Mouse (Mus musculus): ENCODE measurements around the gene Commd3. TPM values are rescaled to one million over a fixed set of nuclear protein-coding genes. Genes with fewer than 3 reads are reported as not detected.

Gene Commd3
- polyA plus RNA-seq, 1 experiment from 2014 or later = 292 TPM

DNA sequence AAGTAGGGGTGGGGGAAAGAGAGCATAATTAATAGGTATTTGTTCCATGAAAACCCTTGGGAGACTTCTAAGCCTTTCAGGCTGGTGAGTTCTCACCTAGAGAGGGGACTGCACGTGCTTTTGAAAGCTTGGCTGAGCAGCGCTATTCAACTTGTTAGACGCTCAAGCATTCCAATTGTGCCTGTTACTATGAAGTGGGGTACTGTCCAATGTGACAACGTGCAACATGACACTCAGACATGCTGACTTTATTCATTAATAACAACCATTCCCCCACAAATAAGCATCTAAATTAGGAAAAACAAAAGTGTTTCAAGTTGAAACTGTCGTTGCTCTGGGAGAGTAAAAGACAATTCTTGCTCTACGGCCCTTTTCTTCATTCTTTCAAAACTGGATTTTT, 1.1 kb upstream of the Commd3 start:
- Histone ChIP-seq H3K4me3 (replicated peaks; ENCODE audit: low read depth, low read length) (no peak overlapping the region), H3K36me3 (ENCODE audit: insufficient read depth, low read length) (no peaks in the 10 kb centered on the region), H3K4me1 (replicated peaks; ENCODE audit: insufficient read depth, low read length) (no peaks in the 10 kb centered on the region), H3K4me2 (ENCODE audit: low read length) (no peak overlapping the region), H3K27me3 (ENCODE audit: insufficient read depth, low read length) (no peaks in the 10 kb centered on the region), H3K9me3 (replicated peaks; ENCODE audit: low read length) (no peaks in the 10 kb centered on the region), H3K9ac (ENCODE audit: low read depth, low read length) (no peak overlapping the region), H3K27ac (no peak overlapping the region)
- WGBS = 34% methylated on average over 6 of the region's 6 CpGs
- DNase-seq (ENCODE audit: low spot score) (no peak), ATAC-seq (replicated peaks; ENCODE audit: low FRiP score, low read depth) (no peak)
- no peak for TF ChIP-seq CTCF (IDR thresholded peaks at IDR 0.05; ENCODE audit: low read depth)

DNA sequence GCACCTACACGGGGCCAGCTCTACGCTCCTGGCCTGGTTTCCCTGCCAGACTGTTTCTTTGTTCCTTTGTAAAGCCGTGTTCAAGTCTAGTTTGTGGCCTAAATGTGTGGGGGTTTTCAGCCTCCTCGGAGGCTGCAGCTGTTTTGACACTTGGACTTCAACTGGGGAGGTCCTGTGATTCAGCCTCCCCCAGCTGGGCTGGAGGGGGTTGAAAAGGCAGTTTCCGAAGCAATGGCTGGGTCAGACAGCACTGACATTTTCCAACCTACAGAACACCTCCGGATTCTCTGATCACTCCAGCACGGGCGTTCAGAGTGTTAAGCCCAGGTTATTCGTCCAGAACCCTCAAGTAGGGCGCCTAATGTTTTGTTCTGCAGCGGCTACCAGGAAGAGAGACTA, 581 bp downstream of the Commd3 start:
- TF ChIP-seq CTCF (IDR thresholded peaks at IDR 0.05; ENCODE audit: low read depth) = no peak
- ATAC-seq (replicated peaks; ENCODE audit: low FRiP score, low read depth) (no peak), DNase-seq (ENCODE audit: low spot score) (peak; percentile 62)
- H3K27ac ChIP-seq = peak overlapping the region; percentile 99
- no peaks in the 10 kb centered on the region for H3K27me3 ChIP-seq (ENCODE audit: insufficient read depth, low read length)
- no peaks in the 10 kb centered on the region for H3K4me1 ChIP-seq (replicated peaks; ENCODE audit: insufficient read depth, low read length)
- no peaks in the 10 kb centered on the region for H3K9me3 ChIP-seq (replicated peaks; ENCODE audit: low read length)
- peak overlapping the region; percentile 69 for H3K4me2 ChIP-seq (ENCODE audit: low read length)
- no peaks in the 10 kb centered on the region for H3K36me3 ChIP-seq (ENCODE audit: insufficient read depth, low read length)
- WGBS = under 1% methylated on average over 11 of the region's 11 CpGs
- H3K4me3 ChIP-seq (replicated peaks; ENCODE audit: low read depth, low read length) = peak overlapping the region; percentile 89
- H3K9ac ChIP-seq (ENCODE audit: low read depth, low read length) = peak overlapping the region; percentile 99

DNA sequence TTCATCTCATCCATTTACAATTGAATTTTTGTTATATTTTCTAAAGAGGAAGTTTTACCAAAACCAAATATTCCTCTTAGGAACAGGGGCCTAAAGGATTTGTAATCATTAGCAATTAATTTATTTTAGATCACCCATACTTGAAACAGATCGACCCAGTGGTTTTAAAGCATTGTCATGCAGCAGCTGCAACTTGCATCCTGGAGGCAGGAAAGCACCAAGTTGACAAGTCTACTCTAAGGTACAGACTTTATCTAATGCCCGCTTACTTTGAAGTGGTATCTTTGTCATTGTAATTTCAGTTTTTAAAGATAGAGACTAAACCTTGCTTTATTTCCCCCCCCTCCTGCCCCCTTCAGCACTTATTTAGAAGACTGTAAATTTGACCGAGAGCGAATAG, 1.6 kb downstream of the Commd3 start:
- 0 out of 2 replicates have a peak overlapping the region, but pooled peaks have one; percentile 69 for H3K4me2 ChIP-seq (ENCODE audit: low read length)
- H3K36me3 ChIP-seq (ENCODE audit: insufficient read depth, low read length) = no peaks in the 10 kb centered on the region

DNA sequence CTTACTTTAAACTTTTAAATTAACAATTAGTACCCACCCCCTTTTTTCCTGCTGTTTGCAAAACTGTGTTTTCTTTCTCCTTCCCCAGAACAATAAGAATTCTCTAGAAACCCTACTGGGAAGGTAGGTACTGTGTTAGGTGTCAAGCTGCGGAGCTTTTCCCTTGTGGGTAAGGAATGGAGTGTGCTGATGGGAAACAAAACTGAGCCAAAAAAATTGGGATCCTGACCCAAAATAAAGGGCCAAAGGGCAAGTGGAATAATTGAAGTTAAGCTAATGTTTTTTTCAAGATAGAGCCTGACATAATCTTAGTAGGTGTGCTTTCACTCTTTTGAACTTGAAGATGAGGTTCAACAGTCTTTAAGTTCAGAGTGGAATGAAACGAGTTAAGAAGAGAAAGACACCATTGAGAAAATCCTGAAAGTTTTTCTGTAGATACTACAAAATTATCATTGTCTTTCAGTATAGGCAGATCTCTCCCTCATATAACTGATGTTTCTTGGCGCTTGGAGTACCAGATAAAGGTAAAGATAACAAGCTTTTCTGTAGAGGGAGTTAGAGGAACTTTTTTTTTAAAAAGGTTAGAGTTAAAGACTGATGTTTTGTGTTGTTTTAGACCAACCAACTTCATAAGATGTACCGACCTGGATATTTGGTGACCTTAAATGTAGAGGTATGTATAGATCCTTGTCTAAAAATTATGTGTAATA, 2.2 kb downstream of the Commd3 start:
- no peak for TF ChIP-seq CTCF (IDR thresholded peaks at IDR 0.05; ENCODE audit: low read depth)
- H3K4me1 ChIP-seq (replicated peaks; ENCODE audit: insufficient read depth, low read length) = no peaks in the 10 kb centered on the region
- H3K9ac ChIP-seq (ENCODE audit: low read depth, low read length) = no peak overlapping the region
- DNase-seq (ENCODE audit: low spot score) (no peak), ATAC-seq (replicated peaks; ENCODE audit: low FRiP score, low read depth) (no peak)
- WGBS = 83% methylated on average over 4 of the region's 4 CpGs
- H3K36me3 ChIP-seq (ENCODE audit: insufficient read depth, low read length) = no peaks in the 10 kb centered on the region
- H3K4me2 ChIP-seq (ENCODE audit: low read length) = 0 out of 2 replicates have a peak overlapping the region, but pooled peaks have one; percentile 69
- no peak overlapping the region for H3K4me3 ChIP-seq (replicated peaks; ENCODE audit: low read depth, low read length)
- no peak overlapping the region for H3K27ac ChIP-seq
- H3K27me3 ChIP-seq (ENCODE audit: insufficient read depth, low read length) = no peaks in the 10 kb centered on the region
- no peaks in the 10 kb centered on the region for H3K9me3 ChIP-seq (replicated peaks; ENCODE audit: low read length)

More for the DNA sequence above, 1.6 kb downstream of the Commd3 start:
- Histone ChIP-seq H3K27me3 (ENCODE audit: insufficient read depth, low read length) (no peaks in the 10 kb centered on the region), H3K9ac (ENCODE audit: low read depth, low read length) (no peak overlapping the region), H3K4me1 (replicated peaks; ENCODE audit: insufficient read depth, low read length) (no peaks in the 10 kb centered on the region), H3K9me3 (replicated peaks; ENCODE audit: low read length) (no peaks in the 10 kb centered on the region), H3K4me3 (replicated peaks; ENCODE audit: low read depth, low read length) (no peak overlapping the region), H3K27ac (no peak overlapping the region)
- ATAC-seq (replicated peaks; ENCODE audit: low FRiP score, low read depth) = no peak
- DNase-seq (ENCODE audit: low spot score) = no peak
- TF ChIP-seq CTCF (IDR thresholded peaks at IDR 0.05; ENCODE audit: low read depth) = no peak
- WGBS = 52% methylated on average over 4 of the region's 4 CpGs

DNA sequence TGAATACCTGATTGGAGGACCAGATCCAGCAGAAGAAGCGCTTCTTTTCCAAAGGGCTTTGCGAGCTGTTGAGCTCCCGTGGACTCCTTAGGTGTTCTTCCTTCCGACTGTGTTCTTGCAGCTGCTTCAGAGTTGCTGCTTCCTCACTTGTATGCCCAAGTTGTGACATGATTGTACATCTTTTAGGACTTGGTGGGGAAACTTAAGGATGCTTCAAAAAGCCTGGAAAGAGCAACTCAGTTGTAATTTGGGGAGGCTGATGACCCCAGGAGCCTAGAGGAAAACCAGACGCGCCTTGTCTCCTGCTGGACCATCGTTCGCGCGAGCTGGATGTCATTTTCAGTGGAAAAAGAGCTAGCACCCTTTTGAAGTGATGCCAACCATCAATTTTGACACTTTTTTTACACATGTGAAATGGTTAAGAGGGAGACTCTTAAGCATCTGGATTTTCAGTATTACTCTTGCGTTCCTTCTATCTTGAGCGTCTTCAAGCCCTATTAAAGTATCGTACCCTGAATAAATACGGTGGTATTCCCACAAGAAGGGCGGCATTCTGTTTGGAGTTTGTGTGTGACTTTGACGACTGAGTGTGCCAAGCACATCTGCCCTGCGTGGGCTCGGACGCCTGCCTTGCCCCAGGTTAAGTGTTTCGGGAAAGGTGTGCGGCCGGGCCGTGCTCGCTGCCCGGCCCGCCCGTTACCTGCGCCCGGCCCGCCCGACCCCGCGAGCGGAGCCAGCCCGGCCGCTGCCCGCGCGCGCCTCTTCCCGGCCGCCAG, 3.7 kb downstream of the Commd3 start:
- Histone ChIP-seq H3K4me1 (replicated peaks; ENCODE audit: insufficient read depth, low read length) (0 out of 2 replicates have a peak, but pooled peaks cover 4% of the 10 kb centered on the region), H3K9me3 (replicated peaks; ENCODE audit: low read length) (no peaks in the 10 kb centered on the region), H3K27me3 (ENCODE audit: insufficient read depth, low read length) (peaks cover 5% of the 10 kb centered on the region; the same call in 1 of the 2 replicates), H3K36me3 (ENCODE audit: insufficient read depth, low read length) (no peaks in the 10 kb centered on the region), H3K4me2 (ENCODE audit: low read length) (peak overlapping the region; percentile 90), H3K4me3 (replicated peaks; ENCODE audit: low read depth, low read length) (peak overlapping the region; percentile 94), H3K9ac (ENCODE audit: low read depth, low read length) (peak overlapping the region; percentile 97), H3K27ac (peak overlapping the region; percentile 96)
- no peak for ATAC-seq (replicated peaks; ENCODE audit: low FRiP score, low read depth)
- no peak for DNase-seq (ENCODE audit: low spot score)
- 17% methylated on average over 42 of the region's 42 CpGs for WGBS
- TF ChIP-seq CTCF (IDR thresholded peaks at IDR 0.05; ENCODE audit: low read depth) = no peak

DNA sequence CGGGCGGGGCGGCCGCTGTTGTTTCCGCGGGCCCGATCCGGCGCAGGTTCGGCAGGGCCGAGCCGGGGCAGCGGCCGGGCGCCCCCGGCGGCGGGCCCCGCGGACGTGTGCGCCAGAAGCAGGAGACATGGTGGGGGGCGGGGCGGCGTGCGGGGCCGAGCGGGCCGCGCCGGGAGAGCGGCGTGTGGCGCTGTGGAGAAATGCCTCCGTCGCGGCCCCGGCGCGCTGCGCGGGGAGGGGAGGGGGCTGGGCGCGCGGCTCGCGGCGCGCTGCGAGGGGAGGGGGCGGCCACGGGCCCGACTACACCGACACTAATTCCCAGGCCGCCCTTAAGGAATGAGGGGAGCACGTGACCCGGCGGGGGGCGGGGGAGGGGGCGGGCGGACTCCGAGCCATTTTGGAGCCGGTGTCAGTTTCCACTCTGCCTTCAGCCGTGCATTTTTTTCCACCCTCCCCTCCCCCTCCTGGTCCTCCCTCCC, 4.3 kb downstream of the Commd3 start:
- Histone ChIP-seq H3K4me1 (replicated peaks; ENCODE audit: insufficient read depth, low read length) (0 out of 2 replicates have a peak, but pooled peaks cover 4% of the 10 kb centered on the region), H3K27me3 (ENCODE audit: insufficient read depth, low read length) (peaks cover 5% of the 10 kb centered on the region; the same call in 1 of the 2 replicates), H3K4me2 (ENCODE audit: low read length) (peak overlapping the region; percentile 90), H3K9me3 (replicated peaks; ENCODE audit: low read length) (no peaks in the 10 kb centered on the region), H3K27ac (peak overlapping the region; percentile 96), H3K9ac (ENCODE audit: low read depth, low read length) (peak overlapping the region; percentile 97), H3K4me3 (replicated peaks; ENCODE audit: low read depth, low read length) (peak overlapping the region; percentile 94), H3K36me3 (ENCODE audit: insufficient read depth, low read length) (no peaks in the 10 kb centered on the region)
- 0% methylated on average over 14 of the region's 64 CpGs for WGBS
- DNase-seq (ENCODE audit: low spot score) = peak; percentile 93
- no peak for TF ChIP-seq CTCF (IDR thresholded peaks at IDR 0.05; ENCODE audit: low read depth)
- peak; percentile 87 for ATAC-seq (replicated peaks; ENCODE audit: low FRiP score, low read depth)
